Mouse (Mus musculus): ENCODE measurements around the gene Pced1b.
"Not testable (repeated sequence)": the region's sequence is repeated elsewhere in the genome, so short reads cannot be mapped to it uniquely, and the experiment has no call there.

The Pced1b gene

GRCm38 (mm10) chr15:97372043-97372442 is 125.1 kb downstream of the Pced1b start:
- in situ Hi-C loops (cut with MboI, MseI) = loop anchor here (5.0 to 25.0 kb wide), 2 partner anchors 85 to 660 kb away; no protein-coding TSS in a partner anchor

GRCm38 (mm10) chr15:97372611-97373131 is 125.8 kb downstream of the Pced1b start:
- in situ Hi-C loops (cut with MboI, MseI) = loop anchor here (5.0 to 25.0 kb wide), 2 partner anchors 85 to 660 kb away; no protein-coding TSS in a partner anchor

- in situ Hi-C loops (cut with MboI, MseI) = loop anchor here (5.0 to 25.0 kb wide), 2 partner anchors 84 to 661 kb away; no protein-coding TSS in a partner anchor
These were observed 126.5 kb downstream of the Pced1b start for GRCm38 (mm10) chr15:97373203-97374084.

GRCm38 (mm10) chr15:97374085-97374844 is 127.4 kb downstream of the Pced1b start:
- in situ Hi-C loops (cut with MboI, MseI) = loop anchor here (5.0 to 25.0 kb wide), 2 partner anchors 83 to 662 kb away; no protein-coding TSS in a partner anchor

- in situ Hi-C loops (cut with MboI, MseI) = loop anchor here (5.0 to 25.0 kb wide), 3 partner anchors 82 to 663 kb away; partner anchors contain the start of gene Hdac7
These were observed 128.2 kb downstream of the Pced1b start for GRCm38 (mm10) chr15:97374845-97375720.

GRCm38 (mm10) chr15:97376081-97376742 is 129.3 kb downstream of the Pced1b start:
- in situ Hi-C loops (cut with MboI, MseI) = loop anchor here (5.0 kb wide), 1 partner anchor 466 kb away; the partner anchor contains the start of gene Hdac7

- in situ Hi-C loops (cut with MboI, MseI) = loop anchor here (5.0 kb wide), 1 partner anchor 465 kb away; the partner anchor contains the start of gene Hdac7
These were observed 129.9 kb downstream of the Pced1b start for GRCm38 (mm10) chr15:97376792-97377222.

GRCm38 (mm10) chr15:97378061-97378460 is 131.2 kb downstream of the Pced1b start:
- in situ Hi-C loops (cut with MboI, MseI) = loop anchor here (5.0 kb wide), 1 partner anchor 464 kb away; the partner anchor contains the start of gene Hdac7

GRCm38 (mm10) chr15:97379489-97380304 is 132.8 kb downstream of the Pced1b start:
- in situ Hi-C loops (cut with MboI, MseI) = loop anchor here (5.0 kb wide), 2 partner anchors 48 to 463 kb away; partner anchors contain the start of gene Hdac7

GRCm38 (mm10) chr15:97382567-97382966 is 135.7 kb downstream of the Pced1b start:
- in situ Hi-C loops (cut with MboI, MseI) = loop anchor here (5.0 kb wide), 1 partner anchor 45 kb away; no protein-coding TSS in a partner anchor

GRCm38 (mm10) chr15:97383523-97384141 is 136.7 kb downstream of the Pced1b start:
- in situ Hi-C loops (cut with MboI, MseI) = loop anchor here (5.0 kb wide), 1 partner anchor 44 kb away; no protein-coding TSS in a partner anchor

- in situ Hi-C loops (cut with MboI, MseI) = loop anchor here (5.0 kb wide), 1 partner anchor 43 kb away; no protein-coding TSS in a partner anchor
These were observed 137.5 kb downstream of the Pced1b start for GRCm38 (mm10) chr15:97384170-97385018.

- in situ Hi-C loops (cut with MboI, MseI) = not testable (repeated sequence)
These were observed 138.3 kb downstream of the Pced1b start for GRCm38 (mm10) chr15:97385174-97385573.

GRCm38 (mm10) chr15:97387793-97388192 is 140.9 kb downstream of the Pced1b start:
- in situ Hi-C loops (cut with MboI, MseI) = no loop called here

- in situ Hi-C loops (cut with MboI, MseI) = no loop called here
These were observed 142.7 kb downstream of the Pced1b start for GRCm38 (mm10) chr15:97389577-97389976.

- in situ Hi-C loops (cut with MboI, MseI) = no loop called here
These were observed 143.9 kb downstream of the Pced1b start for GRCm38 (mm10) chr15:97390778-97391177.

GRCm38 (mm10) chr15:97391436-97391835 is 144.5 kb downstream of the Pced1b start:
- in situ Hi-C loops (cut with MboI, MseI) = no loop called here
